Mouse (Mus musculus): ENCODE measurements around the gene Thoc5. TPM values are rescaled to one million over a fixed set of nuclear protein-coding genes. Genes with fewer than 3 reads are reported as not detected.

Gene Thoc5
- total and polyA plus RNA-seq, 2 experiments from 2014 or later = 44.6 to 48.4 TPM

DNA sequence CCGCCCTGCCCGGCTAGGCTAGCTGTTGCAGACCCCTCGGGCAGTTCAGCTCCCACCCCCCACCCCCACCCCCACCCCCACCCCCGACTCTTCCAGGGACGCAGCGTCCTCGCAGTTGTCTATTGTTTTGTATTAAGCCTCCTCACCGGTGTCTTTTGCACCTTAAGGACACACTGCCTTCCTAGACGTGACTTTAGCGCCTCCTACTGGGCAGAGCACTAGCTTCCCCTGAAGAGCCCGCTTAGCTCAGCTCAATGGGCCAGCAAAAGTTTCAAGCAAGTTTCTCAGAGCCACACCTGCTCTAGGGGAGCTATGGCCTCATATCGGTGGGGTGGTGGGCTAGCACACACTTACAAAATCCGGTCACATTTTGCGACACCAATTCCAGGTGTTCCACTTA lies 80.5 kb downstream of the Thoc5 start:
- no peak overlapping the region for H3K9ac ChIP-seq (replicated peaks; ENCODE audit: low read length, poor library complexity, severe bottlenecking)
- H3K4me2 ChIP-seq (ENCODE audit: low read depth, low read length, poor library complexity, severe bottlenecking) = 0 out of 2 replicates have a peak overlapping the region, but pooled peaks have one; percentile 6
- no peaks in the 10 kb centered on the region for H3K9me3 ChIP-seq (ENCODE audit: low read length)
- H3K27me3 ChIP-seq (ENCODE audit: insufficient read depth, low read length) = no peaks in the 10 kb centered on the region
- H3K36me3 ChIP-seq (ENCODE audit: insufficient read depth, low read length) = no peaks in the 10 kb centered on the region
- WGBS = 9% methylated on average over 14 of the region's 14 CpGs
- no peak overlapping the region for H3K4me3 ChIP-seq (ENCODE audit: low read depth, low read length)
- TF ChIP-seq CTCF (IDR thresholded peaks at IDR 0.05) = peak; percentile 79
- DNase-seq (ENCODE audit: low spot score) (peak; percentile 74), ATAC-seq (ENCODE audit: low FRiP score) (no peak)
- no peaks in the 10 kb centered on the region for H3K4me1 ChIP-seq (ENCODE audit: insufficient read depth, low read length)
- H3K27ac ChIP-seq (ENCODE audit: low read depth, low read length) = no peak overlapping the region

Small RNA genes within 50 kb of the gene (microRNA-seq; reads per million reads assigned to microRNA genes)
- 1.3 reads per million for gene Mir6918 (ENCODE audit: borderline number of aligned reads)

Other genes starting within 250 kb of the Thoc5 start
- 294 and 403 TPM in 2 replicates for gene Uqcr10, start 191.0 kb upstream of the Thoc5 start, total RNA-seq (2014; rRNA removed)
- 788 and 843 TPM in 2 replicates for gene Uqcr10, start 191.0 kb upstream of the Thoc5 start, polyA plus RNA-seq (2015; fragmentation: Nextera tagmentation; extraction: Ambion mirVana)
- 25.9 and 28.2 TPM in 2 replicates for gene Zmat5, start 190.6 kb upstream of the Thoc5 start, total RNA-seq (2014; rRNA removed)
- gene Zmat5, start 190.6 kb upstream of the Thoc5 start, polyA plus RNA-seq (2015; fragmentation: Nextera tagmentation; extraction: Ambion mirVana) = 43.5 and 51.7 TPM in 2 replicates
- gene Cabp7, start 148.5 kb upstream of the Thoc5 start, total RNA-seq (2014; rRNA removed) = 13.1 and 15.7 TPM in 2 replicates
- 1.8 and 2.1 TPM in 2 replicates for gene Cabp7, start 148.5 kb upstream of the Thoc5 start, polyA plus RNA-seq (2015; fragmentation: Nextera tagmentation; extraction: Ambion mirVana)
- gene Nf2, start 45.8 kb upstream of the Thoc5 start, total RNA-seq (2014; rRNA removed) = 103 and 107 TPM in 2 replicates
- gene Nf2, start 45.8 kb upstream of the Thoc5 start, polyA plus RNA-seq (2015; fragmentation: Nextera tagmentation; extraction: Ambion mirVana) = 48.4 and 51.5 TPM in 2 replicates
- gene Nipsnap1, start 21.4 kb upstream of the Thoc5 start, total RNA-seq (2014; rRNA removed) = 133 and 170 TPM in 2 replicates
- 130 and 133 TPM in 2 replicates for gene Nipsnap1, start 21.4 kb upstream of the Thoc5 start, polyA plus RNA-seq (2015; fragmentation: Nextera tagmentation; extraction: Ambion mirVana)
- 13.0 and 15.7 TPM in 2 replicates for gene Nefh, start 52.7 kb downstream of the Thoc5 start, total RNA-seq (2014; rRNA removed)
- gene Nefh, start 52.7 kb downstream of the Thoc5 start, polyA plus RNA-seq (2015; fragmentation: Nextera tagmentation; extraction: Ambion mirVana) = 7.7 and 8.3 TPM in 2 replicates
- gene Ap1b1, start 91.5 kb downstream of the Thoc5 start, total RNA-seq (2014; rRNA removed) = 122 and 130 TPM in 2 replicates
- gene Ap1b1, start 91.5 kb downstream of the Thoc5 start, polyA plus RNA-seq (2015; fragmentation: Nextera tagmentation; extraction: Ambion mirVana) = 94.8 and 99.5 TPM in 2 replicates
- gene Rasl10a, start 162.8 kb downstream of the Thoc5 start, total RNA-seq (2014; rRNA removed) = 3.1 and 6.2 TPM in 2 replicates
- gene Rasl10a, start 162.8 kb downstream of the Thoc5 start, polyA plus RNA-seq (2015; fragmentation: Nextera tagmentation; extraction: Ambion mirVana) = 3.6 and 4.6 TPM in 2 replicates
- gene Gas2l1, start 170.0 kb downstream of the Thoc5 start, total RNA-seq (2014; rRNA removed) = 33.8 and 43.8 TPM in 2 replicates
- 17.6 and 18.5 TPM in 2 replicates for gene Gas2l1, start 170.0 kb downstream of the Thoc5 start, polyA plus RNA-seq (2015; fragmentation: Nextera tagmentation; extraction: Ambion mirVana)
- 48.0 and 67.1 TPM in 2 replicates for gene Rhbdd3, start 203.6 kb downstream of the Thoc5 start, total RNA-seq (2014; rRNA removed)
- 50.4 and 54.6 TPM in 2 replicates for gene Rhbdd3, start 203.6 kb downstream of the Thoc5 start, polyA plus RNA-seq (2015; fragmentation: Nextera tagmentation; extraction: Ambion mirVana)
- 315 and 338 TPM in 2 replicates for gene Ewsr1, start 203.9 kb downstream of the Thoc5 start, total RNA-seq (2014; rRNA removed)
- gene Ewsr1, start 203.9 kb downstream of the Thoc5 start, polyA plus RNA-seq (2015; fragmentation: Nextera tagmentation; extraction: Ambion mirVana) = 353 and 371 TPM in 2 replicates

Data from midbrain, postnatal 0 days (tissue).